Mouse (Mus musculus) heart, embryonic 16.5 days (tissue): ENCODE measurements at regions not wholly inside any gene's neighbourhood (a gene's known extent, or its start where the extent isn't known, plus 50 kb on each side); places are given as distances from the start of the nearest gene placed in this dataset.

Experiments used
- ATAC-seq: fragments of 200-750 bp; cut with Nextera tagmentation; replicated peaks from 2 replicates; pipeline ENCODE4 v1.8.0; 2017; ENCODE audit warnings: moderate number of reproducible peaks; ENCODE audit not compliant: insufficient read depth, low FRiP score; ENCODE audit errors: extremely low read depth
- H3K27ac ChIP-seq: fragments of 300-500 bp; sonication (generic); 2 replicates; pipeline ENCODE4 v1.5.1; 2014; ENCODE audit warnings: mild to moderate bottlenecking, low read length, control low read depth, moderate library complexity
- H3K27me3 ChIP-seq: fragments of 300-500 bp; sonication (generic); 2 replicates; pipeline ENCODE4 v1.6.1; 2014; ENCODE audit warnings: low read length, mixed read lengths; ENCODE audit not compliant: control insufficient read depth, insufficient read depth
- H3K36me3 ChIP-seq: fragments of 300-500 bp; sonication (generic); 2 replicates; pipeline ENCODE4 v1.6.1; 2014; ENCODE audit not compliant: control insufficient read depth, insufficient read depth
- H3K4me1 ChIP-seq: fragments of 300-500 bp; sonication (generic); 2 replicates; pipeline ENCODE4 v1.6.1; 2014; ENCODE audit warnings: low read length, mixed read lengths; ENCODE audit not compliant: control insufficient read depth, insufficient read depth
- H3K4me2 ChIP-seq: fragments of 300-500 bp; sonication (generic); 2 replicates; pipeline ENCODE4 v1.6.1; 2014; ENCODE audit warnings: low read depth, mild to moderate bottlenecking, control low read depth, low read length
- H3K4me3 ChIP-seq: fragments of 300-500 bp; sonication (generic); 2 replicates; pipeline ENCODE4 v1.5.1; 2014; ENCODE audit warnings: mild to moderate bottlenecking, control low read depth, low read length
- H3K9ac ChIP-seq: fragments of 300-500 bp; sonication (generic); 2 replicates; pipeline ENCODE4 v1.6.1; 2014; ENCODE audit warnings: low read length, control low read depth
- H3K9me3 ChIP-seq: fragments of 300-500 bp; sonication (generic); replicated peaks from 2 replicates; pipeline ENCODE4 v1.6.1; 2016; ENCODE audit warnings: low read length; ENCODE audit not compliant: control insufficient read depth
- WGBS: fragments of 180-500 bp; shearing (Covaris S2); extraction: QIAGEN DNeasy Blood & Tissue Kit; methylation state at CpG from one replicate; pipeline ENCODE4 v1.1.7; 2014; 5-methylcytosine and 5-hydroxymethylcytosine counted together

DNA sequence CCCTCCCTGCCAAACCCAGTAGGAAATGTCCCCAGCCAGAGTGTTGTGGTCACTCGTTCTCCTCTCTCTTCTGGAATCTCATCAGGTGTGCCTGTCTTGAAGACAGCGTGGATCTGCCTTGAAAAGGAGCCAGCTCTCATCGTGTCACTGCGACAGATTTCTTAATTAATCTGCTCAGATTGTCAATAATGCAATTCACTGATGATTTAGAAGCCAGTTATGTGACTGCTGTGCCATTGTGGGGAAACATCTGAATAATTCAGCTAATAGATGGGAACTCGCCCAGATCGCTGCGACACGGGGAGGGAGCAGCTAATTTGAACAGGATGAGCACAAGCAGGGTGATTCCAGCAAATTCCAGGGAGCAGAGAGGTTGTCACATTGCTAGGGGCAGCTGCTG is 279.5 kb upstream of the Id2 start:
- Histone ChIP-seq H3K27ac (no peak overlapping the region), H3K4me1 (no peaks in the 10 kb centered on the region; the same call in 1 of the 2 replicates), H3K9me3 (no peaks in the 10 kb centered on the region), H3K27me3 (no peaks in the 10 kb centered on the region), H3K36me3 (no peaks in the 10 kb centered on the region), H3K9ac (no peak overlapping the region), H3K4me2 (no peak overlapping the region), H3K4me3 (no peak overlapping the region)
- no peak for ATAC-seq
- WGBS: 70% methylated on average over 8 of the region's 8 CpGs

- H3K9me3 ChIP-seq: no peaks in the 10 kb centered on the region
- no peak overlapping the region for H3K9ac ChIP-seq
- H3K36me3 ChIP-seq: no peaks in the 10 kb centered on the region
- ATAC-seq: no peak
- no peak overlapping the region for H3K4me3 ChIP-seq
- no peak overlapping the region for H3K27ac ChIP-seq
- H3K27me3 ChIP-seq: no peaks in the 10 kb centered on the region
- 79% methylated on average over 1 of the region's 1 CpGs for WGBS
- no peak overlapping the region for H3K4me2 ChIP-seq
- no peaks in the 10 kb centered on the region for H3K4me1 ChIP-seq
These were observed 270.6 kb upstream of the Id2 start for GRCm38 (mm10) chr12:25367541-25367940.

GRCm38 (mm10) chr12:25365600-25366267 is 268.8 kb upstream of the Id2 start:
- no peaks in the 10 kb centered on the region for H3K4me1 ChIP-seq
- WGBS: 46% methylated on average over 3 of the region's 3 CpGs
- no peak overlapping the region for H3K4me2 ChIP-seq
- H3K9me3 ChIP-seq: no peaks in the 10 kb centered on the region
- no peak overlapping the region for H3K9ac ChIP-seq
- no peak overlapping the region for H3K27ac ChIP-seq
- no peaks in the 10 kb centered on the region; the same call in 1 of the 2 replicates for H3K36me3 ChIP-seq
- no peak for ATAC-seq
- no peaks in the 10 kb centered on the region for H3K27me3 ChIP-seq
- no peak overlapping the region for H3K4me3 ChIP-seq

- H3K9ac ChIP-seq: no peak overlapping the region
- H3K4me2 ChIP-seq: no peak overlapping the region
- no peak overlapping the region for H3K4me3 ChIP-seq
- no peak overlapping the region for H3K27ac ChIP-seq
- WGBS: 49% methylated on average over 7 of the region's 7 CpGs
- no peaks in the 10 kb centered on the region for H3K9me3 ChIP-seq
- ATAC-seq: no peak
- no peaks in the 10 kb centered on the region for H3K27me3 ChIP-seq
- no peaks in the 10 kb centered on the region; the same call in 1 of the 2 replicates for H3K36me3 ChIP-seq
- no peaks in the 10 kb centered on the region for H3K4me1 ChIP-seq
These were observed 268.1 kb upstream of the Id2 start for GRCm38 (mm10) chr12:25364966-25365568.

GRCm38 (mm10) chr12:25363839-25364238 is 266.9 kb upstream of the Id2 start:
- Histone ChIP-seq H3K9ac (no peak overlapping the region), H3K27me3 (no peaks in the 10 kb centered on the region), H3K4me1 (no peaks in the 10 kb centered on the region), H3K4me2 (no peak overlapping the region), H3K9me3 (no peaks in the 10 kb centered on the region), H3K27ac (no peak overlapping the region), H3K4me3 (no peak overlapping the region), H3K36me3 (no peaks in the 10 kb centered on the region; the same call in 1 of the 2 replicates)
- 76% methylated on average over 9 of the region's 9 CpGs for WGBS
- no peak for ATAC-seq

- no peak for ATAC-seq
- Histone ChIP-seq H3K4me2 (no peak overlapping the region), H3K4me3 (no peak overlapping the region), H3K36me3 (no peaks in the 10 kb centered on the region; the same call in 1 of the 2 replicates), H3K27ac (no peak overlapping the region), H3K9ac (no peak overlapping the region), H3K27me3 (no peaks in the 10 kb centered on the region), H3K9me3 (no peaks in the 10 kb centered on the region), H3K4me1 (no peaks in the 10 kb centered on the region)
- WGBS: 51% methylated on average over 3 of the region's 3 CpGs
These were observed 266.4 kb upstream of the Id2 start for GRCm38 (mm10) chr12:25363341-25363740.

GRCm38 (mm10) chr12:25362771-25363170 is 265.8 kb upstream of the Id2 start:
- no peaks in the 10 kb centered on the region; the same call in 1 of the 2 replicates for H3K36me3 ChIP-seq
- H3K27me3 ChIP-seq: no peaks in the 10 kb centered on the region
- H3K9ac ChIP-seq: no peak overlapping the region
- H3K4me1 ChIP-seq: no peaks in the 10 kb centered on the region
- no peak overlapping the region for H3K4me3 ChIP-seq
- no peaks in the 10 kb centered on the region for H3K9me3 ChIP-seq
- no peak overlapping the region for H3K27ac ChIP-seq
- WGBS: 89% methylated on average over 4 of the region's 4 CpGs
- H3K4me2 ChIP-seq: no peak overlapping the region
- no peak for ATAC-seq

GRCm38 (mm10) chr12:25360726-25361125 is 263.8 kb upstream of the Id2 start:
- no peak for ATAC-seq
- Histone ChIP-seq H3K9me3 (no peaks in the 10 kb centered on the region), H3K4me3 (no peak overlapping the region), H3K4me1 (no peaks in the 10 kb centered on the region), H3K27me3 (no peaks in the 10 kb centered on the region), H3K9ac (no peak overlapping the region), H3K4me2 (no peak overlapping the region), H3K27ac (no peak overlapping the region), H3K36me3 (no peaks in the 10 kb centered on the region; the same call in 1 of the 2 replicates)
- 88% methylated on average over 2 of the region's 2 CpGs for WGBS

DNA sequence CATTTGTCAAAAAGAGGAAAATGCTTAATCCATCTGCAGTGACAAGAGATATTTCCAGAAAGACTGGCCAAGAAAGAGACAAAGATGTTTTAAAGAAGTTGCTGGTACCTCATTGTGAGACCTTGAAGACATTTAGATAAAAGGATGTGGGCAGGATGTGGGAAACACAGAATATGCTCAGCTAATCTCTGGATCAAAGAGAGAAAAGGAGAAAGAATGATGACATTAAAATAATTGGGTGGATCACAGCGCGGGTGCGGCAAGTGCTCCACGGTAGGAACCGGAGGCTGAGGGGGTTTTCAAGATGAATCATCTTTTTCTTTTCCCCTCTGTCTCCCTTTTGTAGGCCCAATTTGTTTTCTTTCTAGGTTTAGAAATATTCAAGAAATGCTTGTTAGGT is 263.0 kb upstream of the Id2 start:
- no peak for ATAC-seq
- H3K27me3 ChIP-seq: no peaks in the 10 kb centered on the region
- WGBS: 96% methylated on average over 5 of the region's 5 CpGs
- H3K4me1 ChIP-seq: no peaks in the 10 kb centered on the region
- H3K36me3 ChIP-seq: no peaks in the 10 kb centered on the region; the same call in 1 of the 2 replicates
- H3K4me3 ChIP-seq: no peak overlapping the region
- no peak overlapping the region for H3K4me2 ChIP-seq
- no peak overlapping the region for H3K27ac ChIP-seq
- no peaks in the 10 kb centered on the region for H3K9me3 ChIP-seq
- no peak overlapping the region for H3K9ac ChIP-seq
